Mouse (Mus musculus) embryo, embryonic 11 days (tissue): Measurements from ENCODE around the gene Slc27a4.
A peak's percentile ranks its signal among the peaks of the same experiment; 100 is the strongest.

ENCODE experiments used
- DNase-seq: peaks from one replicate; pipeline ENCODE4 v3.0.0-alpha.2; 2015

The Slc27a4 gene

DNA sequence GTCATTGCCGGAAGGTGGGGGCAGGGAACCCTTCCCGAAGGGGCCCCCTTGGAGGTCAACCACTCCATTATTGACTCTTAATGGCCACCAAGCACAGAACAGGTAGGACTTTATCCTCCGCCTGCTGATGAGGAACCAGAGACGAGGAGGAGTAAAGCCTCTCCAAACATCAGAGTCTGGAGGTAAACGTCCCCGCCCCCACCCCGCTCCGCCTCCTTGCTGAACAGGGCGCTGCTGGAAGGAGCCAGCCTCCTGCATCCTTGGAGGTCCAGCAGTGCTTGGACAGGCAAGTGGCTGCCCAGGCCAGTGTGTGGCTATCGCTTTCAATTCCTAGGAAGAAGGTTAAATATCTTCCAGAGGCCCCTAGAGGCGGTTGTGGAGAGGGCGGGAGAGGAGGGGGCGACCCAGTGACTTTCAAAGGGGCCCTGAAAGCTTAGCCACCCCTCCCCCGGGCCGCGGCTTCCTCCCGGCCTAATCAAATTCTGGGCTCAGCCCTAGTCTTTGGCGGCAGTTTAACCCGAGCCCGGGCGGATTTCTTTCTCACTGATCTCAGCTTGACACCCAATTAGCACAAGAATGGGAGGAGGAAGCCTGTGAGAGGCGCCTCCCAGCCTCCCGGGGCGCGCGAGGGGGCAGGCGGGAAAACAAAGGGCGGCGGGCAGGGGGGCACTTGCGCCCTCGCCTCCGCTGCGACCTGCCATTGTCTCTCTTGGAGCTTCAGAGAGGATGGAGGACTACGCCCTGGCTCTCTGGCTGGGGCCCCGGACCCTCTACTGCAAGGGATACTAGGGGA is 17.8 kb downstream of the Slc27a4 start, which contains the start of gene Urm1:
TSS of gene Urm1 (plus strand) at position 51 of the 793 bp plus-strand sequence.
- DNase-seq, result peak; percentile 93

DNA sequence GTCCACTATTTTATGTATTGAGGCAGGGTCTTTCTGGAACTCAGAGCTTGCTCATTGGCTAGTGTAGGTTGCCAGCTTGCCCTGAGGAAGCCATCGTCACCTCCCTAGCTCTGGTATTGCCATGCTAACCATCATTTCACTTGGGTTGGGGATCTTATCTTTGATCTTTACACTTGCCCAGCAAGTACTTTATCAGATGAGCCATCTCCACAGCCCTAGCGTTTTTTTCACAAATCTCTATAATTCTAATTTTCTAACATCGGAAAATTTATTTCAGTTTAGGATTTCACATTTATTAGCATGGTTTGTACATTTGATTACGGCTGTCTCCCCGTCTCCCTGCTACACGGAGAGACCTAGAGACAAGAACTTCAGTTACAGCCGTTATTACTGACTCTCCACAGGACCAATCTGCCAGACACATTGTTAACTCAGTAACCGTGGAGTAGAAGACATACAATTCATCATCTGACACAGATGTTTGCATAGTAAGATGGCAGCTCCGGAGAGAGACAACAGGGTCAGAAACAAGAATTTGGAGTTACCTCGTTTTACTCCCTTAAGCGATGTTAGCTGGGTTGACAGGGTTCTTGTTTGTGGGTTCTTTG is 24.0 kb downstream of the Slc27a4 start:
- no peak for DNase-seq

DNA sequence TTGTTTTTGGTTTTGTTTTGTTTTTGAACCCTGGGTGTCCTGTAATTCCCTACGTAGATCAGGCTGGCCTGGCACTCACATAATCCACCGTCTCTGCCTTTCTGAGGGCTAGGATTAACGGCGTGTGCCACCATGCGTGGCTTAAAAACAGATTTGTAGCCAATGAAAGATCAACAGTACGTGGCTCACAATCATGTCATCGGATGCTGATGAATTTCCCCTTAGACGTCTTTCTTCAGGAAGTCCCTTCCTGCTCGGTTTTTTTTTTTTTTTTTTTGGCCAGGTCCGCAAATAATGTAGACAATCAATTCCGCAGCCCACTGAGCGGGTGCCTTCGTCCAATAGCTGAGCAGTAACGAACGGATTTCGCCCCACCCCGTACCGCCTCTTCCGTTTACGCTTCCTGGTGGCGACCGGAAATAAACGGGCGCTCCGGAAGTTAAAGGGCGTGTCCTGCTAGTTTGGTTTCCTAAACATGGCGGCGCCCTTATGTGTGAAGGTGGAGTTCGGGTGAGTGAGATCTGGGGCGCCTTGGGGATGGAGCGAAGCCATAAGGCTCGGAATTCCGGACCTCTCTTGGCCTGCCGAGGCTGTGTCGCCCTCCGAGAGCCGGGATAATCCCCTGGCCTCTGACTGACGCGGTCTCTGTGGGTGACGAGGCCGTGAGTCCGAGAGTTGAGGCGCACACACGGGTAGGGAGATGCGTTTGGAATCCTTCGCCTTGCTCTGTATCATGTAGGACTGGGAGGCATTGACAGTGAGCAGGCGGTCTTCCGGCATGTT is 24.7 kb downstream of the Slc27a4 start:
- DNase-seq, result peak; percentile 98

DNA sequence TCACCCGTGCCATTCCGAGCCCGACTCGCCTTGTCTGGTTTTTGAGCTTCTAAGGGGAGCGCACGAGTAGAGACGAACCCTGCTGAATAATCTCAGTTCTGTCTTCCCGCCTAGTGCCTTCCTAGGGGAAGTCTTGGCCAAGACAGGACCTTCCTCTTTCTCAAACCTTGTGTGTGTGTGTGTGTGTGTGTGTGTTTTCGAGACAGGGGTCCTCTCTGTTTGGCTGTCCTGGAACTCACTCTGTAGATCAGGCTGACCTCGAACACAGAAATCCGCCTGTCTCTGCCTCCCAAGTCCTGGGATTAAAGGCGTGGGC is 25.2 kb downstream of the Slc27a4 start:
- no peak for DNase-seq

DNA sequence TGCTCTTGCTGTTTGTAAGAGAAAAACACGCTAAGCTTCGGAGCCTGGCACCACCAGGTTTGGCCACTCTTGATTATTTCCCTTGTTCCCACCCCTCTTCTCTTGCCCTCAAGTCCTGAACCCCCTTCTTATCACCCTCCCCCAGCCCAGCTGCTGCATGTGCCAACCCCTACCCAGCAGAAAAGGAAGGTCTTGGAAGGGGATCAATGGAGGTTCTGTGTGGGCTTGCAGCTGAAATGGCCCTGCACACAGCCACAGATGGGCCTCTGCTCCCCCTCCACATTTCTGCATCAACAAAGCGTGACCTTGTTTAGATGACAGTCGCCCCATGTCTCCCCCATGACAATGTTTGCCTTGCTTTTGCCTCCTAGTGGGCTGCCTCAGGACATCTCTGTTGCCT is 28.7 kb downstream of the Slc27a4 start:
- DNase-seq, result no peak

DNA sequence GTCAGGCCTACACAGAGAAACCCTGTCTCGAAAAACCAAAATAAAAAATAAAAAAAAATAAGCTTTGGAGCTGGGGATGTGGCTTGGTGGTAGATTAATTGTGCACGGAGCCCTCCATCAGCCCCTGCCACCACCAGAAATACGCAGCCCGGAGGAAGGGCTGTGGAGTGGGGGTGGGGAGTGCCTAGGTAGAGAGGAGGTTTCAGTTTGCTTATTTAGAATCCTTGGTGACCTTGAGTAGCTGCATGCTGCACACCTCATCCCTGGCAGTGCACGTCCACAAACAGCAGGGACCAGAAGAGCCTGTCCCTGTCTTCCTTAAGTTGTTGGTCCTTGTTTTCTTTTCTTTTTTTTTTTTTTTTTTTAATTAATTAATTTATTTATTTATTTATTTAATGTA is 31.4 kb downstream of the Slc27a4 start:
- no peak for DNase-seq

DNA sequence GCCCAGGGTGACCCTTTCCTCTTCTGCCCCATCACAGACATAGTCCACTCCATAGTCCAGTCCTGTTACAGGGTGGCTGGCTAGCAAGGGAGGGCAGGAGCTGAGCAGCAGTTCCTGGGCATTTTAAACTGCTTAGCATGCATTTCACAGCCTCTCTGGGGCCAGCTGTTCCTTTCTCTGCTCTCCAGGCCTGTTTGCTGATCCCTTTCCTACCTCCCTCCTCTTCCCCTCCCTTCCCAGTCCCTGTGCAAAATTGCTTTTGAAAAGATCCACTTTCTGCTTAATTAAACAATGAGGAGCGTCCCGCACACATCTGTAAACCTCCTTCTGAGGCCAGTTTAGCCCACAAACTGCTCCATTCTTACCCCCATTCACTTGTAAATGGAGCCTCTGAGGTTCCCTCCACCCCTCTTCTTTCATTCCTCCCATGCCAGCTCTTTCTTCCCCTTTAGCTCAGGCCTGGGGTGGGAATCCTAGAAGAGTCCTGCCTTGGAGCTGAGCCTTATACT is 33.0 kb downstream of the Slc27a4 start:
- no peak for DNase-seq

DNA sequence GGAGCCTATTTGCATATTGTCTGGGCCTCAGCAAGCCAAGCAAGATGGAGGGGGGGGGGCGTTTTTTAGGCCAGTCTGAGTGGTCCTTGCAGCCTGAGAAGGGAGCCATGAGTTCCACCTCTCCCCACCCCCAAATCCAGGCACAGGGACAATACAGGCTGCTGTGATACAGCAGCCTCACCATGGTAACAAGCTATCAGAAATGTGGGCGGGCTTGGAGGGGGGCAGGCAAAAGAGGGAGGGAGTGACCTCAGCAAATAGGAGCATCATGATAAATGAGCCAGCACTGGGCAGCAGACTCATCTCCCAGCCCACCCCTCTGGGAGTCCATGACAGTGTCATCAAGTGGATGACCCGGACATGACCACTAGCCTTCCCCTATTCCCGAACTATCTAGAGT is 37.0 kb downstream of the Slc27a4 start:
- peak; percentile 83 for DNase-seq

DNA sequence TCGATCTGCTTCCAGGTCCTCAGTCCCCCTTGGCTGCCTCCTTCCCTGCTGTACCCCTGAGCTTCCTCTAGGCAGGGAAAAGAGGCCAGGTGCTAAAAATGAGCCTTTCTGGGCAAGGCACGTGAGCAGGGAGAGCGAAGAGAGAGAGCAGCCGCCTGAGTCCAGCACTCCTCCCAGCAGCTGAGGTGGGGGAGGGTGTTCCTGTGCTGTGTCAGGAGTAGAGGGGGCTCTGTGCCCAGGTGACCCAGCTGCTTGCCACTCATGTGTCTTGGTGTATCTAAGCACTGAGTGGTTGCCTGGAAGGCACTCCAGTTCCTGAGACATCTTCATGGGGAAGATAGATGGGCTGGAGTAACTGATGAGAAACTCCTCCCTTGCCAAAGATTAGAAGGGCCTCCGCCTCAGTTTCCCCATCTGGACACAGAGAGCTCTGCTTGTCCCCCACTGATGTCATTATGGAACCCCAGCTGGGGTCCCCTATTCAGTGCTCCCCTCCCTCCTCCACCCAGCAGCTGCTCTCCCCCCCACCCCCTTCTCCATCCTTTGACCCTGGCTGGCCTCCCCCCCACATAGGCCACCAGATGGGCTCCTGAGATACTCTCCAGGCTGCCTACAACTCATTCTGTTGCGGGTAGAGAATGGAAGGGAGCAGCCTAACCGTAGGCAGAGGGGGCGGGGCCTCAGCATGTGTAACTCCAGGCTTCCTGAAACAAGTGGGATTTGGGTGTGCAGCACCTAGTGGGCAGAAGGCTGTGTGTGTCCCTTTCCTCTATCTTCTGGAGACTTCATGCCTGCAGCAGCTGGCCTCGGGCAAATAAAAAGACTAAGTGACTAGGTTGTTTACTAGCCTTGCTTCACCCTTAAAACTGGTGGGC is 41.0 kb downstream of the Slc27a4 start:
- DNase-seq, result peak; percentile 74

DNA sequence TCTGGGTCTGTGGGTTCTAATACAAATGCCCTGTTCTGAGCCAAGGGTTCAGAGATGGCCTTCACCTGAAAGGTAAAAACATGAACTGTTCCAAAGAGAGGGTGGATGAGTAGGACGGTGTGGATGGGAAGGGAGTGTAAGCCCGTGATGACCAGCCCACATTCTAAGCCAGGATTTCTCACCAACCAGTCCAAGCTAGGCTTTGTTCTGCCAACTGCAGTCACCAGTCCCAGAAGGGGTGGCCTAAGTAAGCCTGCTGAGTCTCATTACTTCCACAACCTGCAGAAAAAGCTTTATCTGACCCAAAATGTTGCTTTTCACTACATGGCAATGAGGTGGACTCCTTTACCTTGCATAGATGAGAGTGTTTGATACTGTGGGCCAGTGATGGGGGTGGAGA is 41.7 kb downstream of the Slc27a4 start:
- DNase-seq, result no peak

DNA sequence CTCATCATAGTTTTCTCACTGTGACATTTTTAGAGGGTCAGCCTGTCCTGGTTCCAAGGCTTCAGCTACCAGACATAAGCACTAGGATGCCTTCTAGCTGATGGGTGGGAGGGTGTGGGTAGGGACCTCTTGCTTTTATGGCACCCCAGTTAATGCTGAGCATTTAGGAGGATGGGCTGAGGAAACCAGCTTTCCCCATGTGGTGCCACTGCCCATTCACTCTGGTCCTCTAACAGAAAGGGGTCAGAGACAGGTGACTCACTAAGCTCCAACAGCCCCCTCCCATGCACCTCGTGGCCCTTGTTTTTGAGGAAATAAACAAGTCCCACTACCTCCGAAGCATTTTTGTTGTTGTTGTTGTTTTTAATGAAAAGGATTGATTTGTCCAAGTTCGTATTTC is 42.2 kb downstream of the Slc27a4 start:
- DNase-seq, result no peak

DNA sequence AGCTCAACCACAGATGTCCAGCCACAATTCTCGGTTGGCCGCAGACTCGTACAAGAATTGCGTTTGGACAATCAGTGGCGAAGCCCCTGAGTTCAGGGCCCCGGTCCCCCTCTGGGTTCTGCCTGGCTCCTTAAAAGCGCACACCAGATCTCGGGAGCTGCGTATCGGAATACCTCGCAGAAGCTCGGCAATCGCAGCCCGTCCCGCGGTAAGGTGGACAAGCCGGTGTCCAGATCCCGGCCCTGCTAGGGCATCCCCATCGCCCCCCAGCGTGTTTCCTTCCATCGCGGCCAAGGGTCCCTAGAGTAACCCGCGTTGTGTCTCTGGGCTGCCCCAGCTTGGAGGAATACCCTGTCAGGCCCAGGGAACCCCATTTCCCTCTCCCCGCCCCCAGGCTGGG is 43.2 kb downstream of the Slc27a4 start:
- no peak for DNase-seq

DNA sequence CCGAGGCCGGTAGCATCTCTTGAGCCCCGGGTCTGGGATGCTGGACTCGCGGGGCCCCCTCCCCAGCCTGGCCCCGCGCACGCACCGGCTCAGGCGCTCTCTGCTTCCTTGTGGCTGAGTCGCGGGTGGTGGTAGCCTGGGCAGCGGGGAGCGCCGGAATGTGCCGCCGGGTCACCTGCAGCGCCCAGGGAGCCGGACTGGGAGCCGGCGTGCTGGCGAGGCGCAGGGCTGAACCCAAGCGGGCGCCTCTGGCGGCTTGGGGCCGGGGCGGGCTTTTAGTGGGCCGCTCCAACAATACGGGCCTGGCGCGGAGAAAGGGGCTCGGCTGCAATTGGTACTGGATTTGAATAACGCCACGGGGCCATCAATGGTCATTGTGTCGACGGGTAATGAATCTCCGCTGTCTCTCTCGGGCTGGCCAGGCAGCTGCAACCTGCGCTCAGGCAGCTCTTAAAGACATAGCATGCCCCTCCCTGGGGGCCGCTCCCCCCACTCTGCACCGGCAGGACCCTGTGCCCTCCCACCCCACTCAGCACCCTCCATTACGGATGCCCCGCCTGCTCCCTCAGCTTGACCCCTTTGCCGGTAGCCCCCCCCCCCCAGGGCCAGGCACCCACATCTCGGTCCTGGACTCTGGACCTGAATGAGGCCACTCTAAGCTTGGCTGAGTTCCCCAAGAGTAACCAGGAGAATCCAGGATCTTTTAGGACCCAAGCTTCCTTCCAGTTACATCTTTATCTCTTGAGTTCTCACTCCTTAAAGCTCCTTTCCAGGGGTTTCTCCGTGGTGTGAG is 43.8 kb downstream of the Slc27a4 start:
- peak; percentile 87 for DNase-seq

DNA sequence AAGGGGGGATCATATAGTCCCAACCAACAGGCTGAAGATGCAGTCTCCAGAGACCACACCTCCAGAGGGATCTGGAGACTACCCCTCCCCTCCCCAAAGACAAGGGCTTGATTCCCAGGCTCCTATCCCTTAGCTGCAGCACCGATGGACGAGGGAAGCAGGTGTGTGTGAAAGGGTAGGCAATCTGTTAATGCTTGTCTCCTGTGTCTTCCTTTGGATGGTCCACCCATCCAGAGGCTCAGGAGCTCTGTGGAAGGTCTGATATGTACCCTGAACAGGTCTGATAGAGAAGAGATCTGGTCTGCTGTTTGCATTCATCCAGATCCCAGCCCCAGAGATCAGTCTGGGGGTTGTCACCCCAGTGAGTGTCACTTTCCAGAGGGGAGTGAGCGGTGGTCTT is 44.5 kb downstream of the Slc27a4 start:
- DNase-seq, result peak; percentile 38

DNA sequence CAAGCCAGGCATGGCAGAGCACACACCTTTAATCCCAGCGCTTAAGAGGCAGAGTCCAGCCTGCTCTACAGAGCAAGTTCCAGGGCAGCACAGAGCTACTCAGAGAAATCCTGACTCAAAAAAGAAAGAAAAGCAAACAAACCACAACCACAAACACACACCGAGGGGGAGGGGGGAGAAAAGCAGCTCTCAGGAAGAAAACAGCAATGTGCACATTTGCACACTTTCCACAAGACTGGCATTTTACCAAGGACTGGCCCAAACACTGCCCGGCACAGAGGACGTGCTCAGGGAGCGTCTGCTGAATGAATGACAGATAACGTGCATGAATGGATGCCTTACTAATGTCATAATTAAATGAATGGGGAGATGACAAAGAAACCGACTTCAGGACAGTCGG is 46.6 kb downstream of the Slc27a4 start:
- no peak for DNase-seq

DNA sequence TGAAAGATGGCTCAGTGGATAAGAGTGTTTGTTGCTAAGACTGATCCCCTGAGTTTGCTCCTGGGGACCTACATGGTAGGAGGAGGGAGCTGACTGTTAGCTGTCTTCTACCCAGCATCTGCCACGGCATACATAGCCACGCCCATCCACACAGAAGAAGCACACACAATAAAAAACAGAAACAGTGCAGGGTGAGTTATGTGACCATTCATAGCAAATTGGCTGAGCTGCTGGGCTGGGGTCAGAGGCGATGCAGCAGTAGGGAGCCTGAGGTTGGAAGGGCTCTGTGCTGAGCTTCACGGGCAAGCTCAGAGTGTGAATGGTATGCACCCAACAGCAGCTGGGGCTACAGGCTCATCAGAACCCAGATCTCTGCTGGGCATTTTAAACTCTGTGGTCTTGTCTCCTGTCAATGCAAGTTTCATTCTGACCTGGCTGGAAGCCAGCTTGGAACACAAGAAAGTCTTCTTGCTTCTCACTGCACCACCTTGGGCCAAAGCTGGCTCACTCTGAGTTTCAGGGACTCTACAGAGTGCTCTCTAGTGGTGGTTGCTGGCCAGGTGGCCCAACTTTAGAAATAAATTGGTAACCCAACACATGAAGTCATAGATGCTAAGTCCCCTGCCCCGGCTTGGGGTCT is 47.5 kb downstream of the Slc27a4 start:
- peak; percentile 56 for DNase-seq

DNA sequence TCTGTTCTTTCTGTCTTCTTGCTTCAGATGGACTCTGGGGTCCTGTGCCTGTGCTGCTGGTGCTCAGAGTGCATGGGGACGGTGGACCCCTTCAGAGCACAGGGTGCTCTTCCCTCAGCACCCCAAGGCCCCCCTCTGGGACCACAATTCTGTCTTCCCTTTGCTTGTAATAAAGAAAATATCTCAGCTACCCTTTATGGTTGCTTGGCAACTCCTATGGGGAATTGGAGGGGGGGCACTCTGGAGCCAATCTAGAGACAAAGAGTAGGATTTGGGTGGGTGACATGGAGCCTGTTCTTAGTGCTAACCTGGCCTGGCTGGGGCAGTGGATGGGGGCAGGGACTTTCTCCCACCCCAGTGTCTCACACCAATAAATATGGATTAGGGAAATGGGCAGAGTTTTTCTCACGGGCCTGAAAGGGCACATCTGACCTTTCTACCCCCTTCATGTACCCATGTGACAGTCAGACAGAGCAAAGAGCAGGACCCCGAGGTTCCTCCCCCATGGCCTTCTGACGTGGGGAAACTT is 50.6 kb downstream of the Slc27a4 start:
- peak; percentile 57 for DNase-seq

DNA sequence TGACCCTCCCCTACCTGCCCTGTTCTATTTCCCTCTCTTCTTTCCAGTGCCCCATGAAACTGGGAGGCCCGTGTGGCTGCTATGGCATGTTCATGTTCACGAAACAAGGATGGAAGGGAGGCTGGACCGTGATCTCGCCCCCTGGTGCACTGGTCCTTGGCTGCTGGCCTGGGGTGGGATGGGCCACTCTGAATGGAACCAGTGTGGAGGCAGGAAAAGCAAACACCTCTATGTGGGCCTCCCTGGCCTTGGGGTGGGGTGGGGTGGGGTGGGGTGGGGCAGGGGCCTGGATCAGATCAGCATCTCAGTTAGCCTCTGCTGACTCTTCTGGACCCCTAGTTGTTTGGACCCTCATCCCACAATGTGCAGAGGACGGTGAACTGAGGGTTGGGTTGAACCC is 51.3 kb downstream of the Slc27a4 start:
- DNase-seq, result no peak

DNA sequence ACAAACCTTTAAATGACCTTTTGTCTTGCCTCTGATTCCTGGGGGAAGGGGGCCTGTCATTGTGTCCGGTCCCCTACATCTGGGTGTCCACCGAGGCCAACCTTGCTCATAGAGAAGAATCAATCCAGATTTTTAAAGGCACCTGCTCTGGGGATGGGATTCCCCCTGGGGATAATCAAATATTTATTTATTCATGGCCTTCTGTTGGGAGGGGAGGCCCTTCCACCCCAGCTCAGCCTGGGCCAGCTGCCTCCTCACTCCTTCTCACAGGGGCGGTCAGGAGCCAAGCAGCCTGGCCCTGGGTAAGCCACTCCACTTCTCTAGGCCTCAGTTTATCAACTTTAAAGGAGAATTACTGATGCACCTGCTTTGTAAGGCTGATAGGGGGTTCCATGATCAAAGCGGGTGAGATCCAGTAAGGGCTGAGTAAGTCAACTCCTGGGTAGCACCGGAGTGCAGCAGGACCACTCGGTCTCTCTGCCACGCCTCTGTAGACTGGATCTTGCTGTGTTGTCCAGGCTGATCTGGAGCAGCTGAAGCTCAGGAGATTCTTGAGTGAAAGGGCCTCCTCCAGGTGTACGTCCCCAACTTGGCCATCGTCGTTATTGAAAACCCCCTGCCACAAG is 53.3 kb downstream of the Slc27a4 start:
- no peak for DNase-seq

DNA sequence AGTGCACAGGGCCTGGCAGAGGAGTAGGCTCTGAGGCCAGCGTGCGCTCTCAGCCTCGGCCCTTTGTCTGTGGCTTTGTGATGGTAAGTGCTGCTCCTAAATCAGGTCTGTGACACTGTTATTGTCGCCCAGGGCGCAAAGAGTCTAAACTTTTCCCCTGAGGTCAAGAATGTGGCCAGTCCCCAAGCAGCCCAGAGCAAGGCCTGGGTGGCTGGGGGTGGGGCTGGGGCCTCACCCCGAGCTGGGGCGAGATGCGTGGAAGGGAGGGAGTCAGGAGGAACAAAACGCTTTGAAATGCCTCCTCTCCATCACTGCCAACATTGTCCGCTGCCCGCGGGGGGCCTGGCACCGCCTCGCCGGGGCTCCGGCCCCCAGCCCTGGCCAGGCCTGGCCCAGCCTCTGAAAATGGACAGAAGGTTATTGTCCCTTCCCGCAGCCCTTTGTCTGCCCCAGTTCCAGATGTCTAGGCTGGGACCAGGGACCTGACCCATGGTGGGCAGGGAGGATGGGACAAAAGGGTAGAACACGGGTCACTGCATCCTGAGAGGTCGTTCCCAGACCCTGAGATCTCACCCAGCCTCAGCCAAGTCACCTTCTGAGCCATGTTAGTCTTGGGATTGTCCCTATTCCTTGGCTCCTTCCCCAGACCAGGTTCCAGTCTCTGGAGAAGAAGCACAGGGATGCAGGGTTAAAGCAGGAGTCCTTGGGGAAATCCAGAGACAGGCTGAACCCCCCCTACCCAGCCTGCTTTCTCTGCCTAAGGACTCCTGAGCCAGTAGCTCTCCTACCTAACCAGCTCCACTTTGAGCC is 54.2 kb downstream of the Slc27a4 start:
- DNase-seq, result peak; percentile 82
